Mouse (Mus musculus) cortical plate, adult 2 months (tissue): ENCODE measurements at regions not wholly inside any gene's neighbourhood (a gene's known extent, or its start where the extent isn't known, plus 50 kb on each side); places are given as distances from the start of the nearest gene placed in this dataset.

ENCODE experiments used
- CTCF ChIP-seq: fragments of 200-500 bp; IDR thresholded peaks from 2 replicates; pipeline ENCODE4 v1.5.1; 2011; ENCODE audit warnings: mild to moderate bottlenecking, control low read depth, low read length; ENCODE audit not compliant: insufficient read depth; ENCODE audit errors: extremely low read depth
- POLR2A ChIP-seq: fragments of 200-500 bp; IDR thresholded peaks from 2 replicates; pipeline ENCODE4 v1.6.1; 2011; ENCODE audit warnings: mild to moderate bottlenecking, low read length, control low read depth; ENCODE audit not compliant: insufficient read depth; ENCODE audit errors: extremely low read depth

DNA sequence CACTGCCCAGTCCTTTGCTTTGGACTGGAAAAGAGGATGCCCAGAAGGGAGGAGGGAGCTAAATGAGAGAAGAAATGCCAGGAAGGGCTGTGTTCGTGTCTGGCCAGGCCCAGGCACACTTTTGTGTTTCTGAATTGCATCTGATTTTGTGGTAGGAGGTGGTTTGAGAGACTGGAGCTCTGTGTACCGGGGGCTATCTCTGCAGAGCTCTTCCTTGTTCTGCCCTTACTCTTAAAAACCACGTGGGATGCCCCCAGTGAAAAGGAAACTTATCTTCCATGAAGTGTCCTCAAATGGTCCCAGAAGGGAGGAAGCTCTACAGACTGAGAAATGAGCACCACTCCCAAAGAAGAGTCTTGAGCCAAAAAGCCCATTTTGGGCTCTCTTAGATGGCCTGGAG, 106.0 kb upstream of the Gmds start:
- TF ChIP-seq CTCF (no peak), POLR2A (no peak)
